Mouse (Mus musculus) adrenal gland, adult 2 months (tissue): ENCODE data around the gene 4930415O20Rik. TPM values are rescaled to one million over a fixed set of nuclear protein-coding genes. Genes with fewer than 3 reads are reported as not detected.

Source experiments
- DNase-seq: peaks from one replicate; pipeline ENCODE4 v3.0.0; 2021
- polyA plus RNA-seq: library from polyadenylated mRNA; depleted of rRNA; stranded (reverse); fragments of >200 nt; gene quantifications from 2 replicates; pipeline ENCODE4 v1.2.3, GENCODE M21; 2012; rRNA removed
- total RNA-seq, 2 experiments: library from RNA; stranded (reverse); gene quantifications; 2 replicates each; pipeline ENCODE4 v1.2.3; 2021

4930415O20Rik gene
- total and polyA plus RNA-seq, 3 experiments, result 0.22 to 0.59 (median 0.58) TPM

DNA sequence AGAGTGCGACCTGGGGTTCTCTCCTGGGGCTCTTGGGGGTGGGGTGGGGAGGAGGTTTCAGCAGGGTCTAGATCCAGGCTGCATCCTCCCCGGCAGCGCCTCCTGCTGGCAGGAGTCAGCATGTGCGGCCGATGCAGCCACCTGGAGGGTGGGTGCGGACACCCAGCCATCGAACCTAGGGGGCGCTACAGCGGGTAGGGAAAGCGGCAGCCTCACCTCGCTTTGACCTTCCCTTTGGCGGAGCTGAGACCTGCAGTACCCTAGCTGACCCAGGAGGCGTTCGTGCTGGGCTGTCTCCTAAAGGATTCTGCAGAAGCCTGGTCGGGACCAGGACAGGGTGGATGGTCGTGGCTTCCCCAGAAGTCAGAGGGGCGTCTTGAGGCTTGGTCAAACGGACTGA lies 60.7 kb downstream of the 4930415O20Rik start:
- peak; percentile 56 for DNase-seq

DNA sequence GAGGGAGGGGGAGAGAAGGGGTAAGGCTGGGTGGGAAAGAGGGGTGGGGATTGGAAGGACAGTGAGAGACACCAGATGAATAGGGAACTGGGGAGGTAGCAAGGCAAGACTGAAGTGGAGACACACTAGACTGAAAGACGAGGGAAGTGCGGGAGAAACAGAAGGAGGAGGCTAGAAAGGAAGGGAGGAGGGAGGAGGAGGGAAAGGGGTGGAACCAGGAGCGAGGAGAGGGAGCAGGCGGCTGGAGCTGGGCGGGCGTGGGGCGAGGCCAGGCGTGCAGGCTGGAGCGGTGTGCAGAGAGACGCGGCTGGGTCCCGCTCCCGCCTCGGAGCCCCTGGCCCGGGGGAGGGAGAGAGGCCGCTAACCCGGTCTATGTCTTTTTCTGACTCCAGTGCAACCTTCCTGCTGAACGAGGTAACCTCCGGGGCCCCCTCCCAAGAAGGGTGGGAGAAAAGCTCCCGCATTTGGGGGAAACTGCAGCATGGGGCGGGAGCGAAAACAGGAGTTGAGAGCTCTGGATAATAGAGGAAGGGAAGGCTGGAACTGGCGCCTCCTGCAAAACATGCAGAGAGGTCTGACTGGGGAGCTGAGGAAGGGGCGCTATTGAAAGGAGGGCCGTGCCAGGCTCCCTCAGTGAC lies 61.4 kb downstream of the 4930415O20Rik start:
- DNase-seq, result peak; percentile 84

DNA sequence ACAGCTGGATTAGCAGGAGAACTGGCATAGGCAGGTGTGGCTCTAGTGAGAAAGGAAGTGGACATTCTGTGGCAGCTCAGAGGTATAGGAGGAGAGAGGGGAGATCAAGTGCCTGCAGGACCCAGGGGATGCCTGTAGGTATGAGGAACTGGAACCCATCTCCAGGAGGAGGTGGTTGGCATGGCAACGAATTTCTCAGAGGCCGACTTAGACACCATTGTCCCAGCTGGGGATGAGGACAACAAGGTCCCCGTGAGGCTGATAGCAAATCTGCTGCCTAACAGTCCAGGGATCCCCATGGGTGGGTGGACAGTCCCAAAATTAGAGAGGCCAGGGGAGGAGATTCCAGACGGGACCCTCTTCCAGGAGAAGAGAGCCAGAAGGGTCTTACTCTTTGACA lies 62.1 kb downstream of the 4930415O20Rik start:
- no peak for DNase-seq

DNA sequence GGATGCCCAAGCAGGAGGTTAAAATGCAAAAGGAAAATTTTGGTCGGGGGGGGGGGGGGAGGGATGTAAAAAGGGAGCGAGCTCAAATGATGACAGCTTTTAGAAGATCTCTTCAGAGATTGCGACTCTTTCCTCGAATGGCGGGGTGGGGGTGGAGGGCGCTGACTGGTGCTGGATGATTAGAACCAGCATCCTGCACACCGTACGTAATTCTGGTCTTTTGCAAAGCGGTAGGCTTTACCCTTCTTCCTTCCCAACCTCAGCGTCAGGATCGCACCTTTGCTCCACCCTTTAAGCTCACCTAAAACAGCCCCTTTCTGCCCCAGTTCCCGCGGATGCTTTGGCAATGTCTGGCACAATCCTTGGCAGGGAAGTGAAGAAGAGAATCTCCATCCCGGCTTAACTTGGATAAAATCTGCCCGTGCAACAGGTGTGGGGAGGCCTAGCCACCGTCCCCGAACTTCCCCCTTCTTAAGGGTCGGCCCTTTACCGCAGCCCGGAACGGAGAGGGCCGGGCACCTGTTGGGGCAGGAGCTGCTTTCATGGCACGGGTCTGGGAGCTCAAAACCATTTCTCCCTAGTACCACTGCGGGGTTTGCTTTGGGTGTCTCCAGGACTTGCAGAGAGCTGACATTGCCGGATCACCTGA lies 63.1 kb downstream of the 4930415O20Rik start:
- DNase-seq, result no peak

DNA sequence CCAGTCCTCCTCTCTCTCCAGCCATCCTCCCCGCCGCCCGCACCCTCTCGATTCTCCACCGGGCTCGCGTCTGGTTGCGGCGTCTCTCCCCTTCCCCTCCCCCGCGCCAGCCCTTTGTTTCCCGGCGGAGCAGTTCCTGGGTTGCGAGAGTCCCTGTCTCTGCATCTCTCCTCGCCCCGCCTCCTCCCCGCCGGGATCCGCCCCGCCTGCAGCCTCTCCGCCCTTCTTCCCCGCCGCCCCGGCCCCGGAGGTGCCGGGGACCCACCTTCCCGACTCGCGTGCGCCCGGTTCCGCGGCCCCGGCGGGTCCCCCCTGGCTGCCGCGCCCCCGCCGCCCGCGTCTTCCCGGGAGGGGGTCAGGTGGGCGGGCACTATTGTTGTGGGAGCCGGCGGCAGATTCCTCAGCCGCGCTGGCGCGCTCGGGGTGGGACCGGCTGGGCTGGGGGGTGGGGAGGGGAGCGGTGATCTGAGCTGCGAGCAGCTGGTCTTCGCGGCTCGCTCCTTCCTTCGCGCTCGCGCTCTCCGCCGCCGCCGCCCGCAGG lies 63.8 kb downstream of the 4930415O20Rik start:
- DNase-seq, result peak; percentile 92

DNA sequence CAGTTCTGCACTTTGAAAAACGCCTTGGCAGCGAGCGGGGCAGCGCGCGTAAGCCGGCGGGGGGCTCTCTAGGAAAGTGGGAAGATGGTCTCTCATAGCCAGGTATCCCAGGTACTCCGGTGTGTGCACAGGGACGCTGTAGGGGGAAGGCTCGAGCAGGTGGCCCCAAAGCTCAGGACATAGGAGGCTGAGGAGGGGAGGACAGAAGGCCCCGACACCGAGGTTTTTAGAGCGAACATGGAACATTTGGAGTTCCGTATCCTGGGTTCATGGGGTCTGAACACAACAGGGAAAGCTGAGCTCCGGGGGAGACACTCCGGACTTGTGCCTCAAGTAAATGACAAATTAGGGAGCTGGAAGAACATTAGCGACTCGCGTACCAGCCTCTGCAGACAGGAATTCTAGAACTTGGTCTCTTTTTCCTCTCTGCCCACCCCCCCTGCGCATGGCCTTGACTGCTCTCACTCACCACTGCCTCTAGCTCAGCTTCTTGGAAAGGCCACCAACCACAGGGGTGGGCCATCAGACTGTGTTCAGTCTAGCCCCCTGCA lies 64.6 kb downstream of the 4930415O20Rik start:
- peak; percentile 57 for DNase-seq

DNA sequence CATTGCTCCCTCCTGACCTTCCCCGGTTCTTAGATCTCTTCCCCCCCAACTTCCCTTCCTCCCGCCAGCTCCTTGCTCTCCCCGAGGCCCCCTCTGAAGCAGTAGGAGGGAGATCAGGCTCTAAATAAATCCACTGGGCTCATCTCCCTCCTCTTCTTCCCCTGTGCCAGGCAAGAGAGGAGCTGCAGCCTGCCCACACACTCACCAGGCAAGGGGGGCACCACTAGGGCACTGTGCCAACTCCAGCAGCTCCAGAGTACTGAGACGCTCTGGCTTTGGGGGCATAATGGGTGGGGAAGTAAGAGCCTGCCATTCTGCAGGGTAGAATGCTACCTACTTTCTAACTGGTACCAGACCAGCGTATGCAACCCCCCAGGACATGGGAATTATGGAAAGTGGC lies 65.7 kb downstream of the 4930415O20Rik start:
- DNase-seq, result no peak

DNA sequence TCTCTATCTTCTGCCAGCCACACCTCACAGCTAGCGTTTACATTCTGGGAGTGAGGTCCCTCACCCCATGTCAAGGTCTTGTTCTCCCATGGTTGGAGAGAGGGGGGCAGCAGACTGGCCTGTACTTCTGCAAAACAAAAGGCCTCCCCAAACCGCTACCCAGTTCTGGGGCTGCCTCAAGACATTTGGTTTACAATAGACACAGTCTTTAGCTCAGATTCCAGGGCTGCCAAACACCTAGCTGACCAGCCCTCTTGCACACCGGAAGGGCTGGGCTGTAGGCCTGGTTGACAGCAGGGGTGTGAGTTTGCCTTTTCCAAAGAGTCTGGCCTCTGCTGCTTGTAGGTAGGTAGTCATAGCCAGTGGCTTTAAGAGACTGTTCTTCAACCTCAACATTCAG lies 66.4 kb downstream of the 4930415O20Rik start:
- no peak for DNase-seq

Other genes starting within 250 kb of the 4930415O20Rik start
- not detected for gene Olfr284, start 230.0 kb upstream of the 4930415O20Rik start, total RNA-seq
- gene Olfr284, start 230.0 kb upstream of the 4930415O20Rik start, polyA plus RNA-seq, result not detected in 2 replicates
- gene Olfr283, start 190.1 kb upstream of the 4930415O20Rik start, total RNA-seq, result not detected
- not detected in 2 replicates for gene Olfr283, start 190.1 kb upstream of the 4930415O20Rik start, polyA plus RNA-seq
- gene Olfr282, start 139.8 kb upstream of the 4930415O20Rik start, total RNA-seq, result not detected
- not detected in 2 replicates for gene Olfr282, start 139.8 kb upstream of the 4930415O20Rik start, polyA plus RNA-seq
- not detected for gene Olfr281, start 118.4 kb upstream of the 4930415O20Rik start, total RNA-seq
- not detected in 2 replicates for gene Olfr281, start 118.4 kb upstream of the 4930415O20Rik start, polyA plus RNA-seq
- gene OR5BS1P, start 101.1 kb upstream of the 4930415O20Rik start, total RNA-seq, result not detected
- not detected in 2 replicates for gene OR5BS1P, start 101.1 kb upstream of the 4930415O20Rik start, polyA plus RNA-seq
- not detected for gene Lalba, start 88.3 kb upstream of the 4930415O20Rik start, total RNA-seq
- not detected in 2 replicates for gene Lalba, start 88.3 kb upstream of the 4930415O20Rik start, polyA plus RNA-seq
- not detected for gene Olfr279, start 78.6 kb upstream of the 4930415O20Rik start, total RNA-seq
- not detected in 2 replicates for gene Olfr279, start 78.6 kb upstream of the 4930415O20Rik start, polyA plus RNA-seq
- gene Kansl2, start 36.7 kb upstream of the 4930415O20Rik start, total RNA-seq, result 10 to 100 TPM; 70.7 to 99.0 TPM
- 44.6 and 49.5 TPM in 2 replicates for gene Kansl2, start 36.7 kb upstream of the 4930415O20Rik start, polyA plus RNA-seq
- 10 to 100 TPM; 42.2 to 66.4 TPM for gene Ccnt1, start 81 bp upstream of the 4930415O20Rik start, total RNA-seq
- 3.9 and 5.8 TPM in 2 replicates for gene Ccnt1, start 81 bp upstream of the 4930415O20Rik start, polyA plus RNA-seq
- gene Adcy6, start 39.1 kb downstream of the 4930415O20Rik start, total RNA-seq, result 10 to 100 TPM; 35.5 to 67.1 TPM
- 44.6 and 49.2 TPM in 2 replicates for gene Adcy6, start 39.1 kb downstream of the 4930415O20Rik start, polyA plus RNA-seq
- gene Cacnb3, start 59.8 kb downstream of the 4930415O20Rik start, total RNA-seq, result 10 to 100 TPM; 12.8 to 17.7 TPM
- gene Cacnb3, start 59.8 kb downstream of the 4930415O20Rik start, polyA plus RNA-seq, result 25.9 and 31.1 TPM in 2 replicates
- 10 to 100 TPM; 65.5 to 84.6 TPM for gene Ddx23, start 91.9 kb downstream of the 4930415O20Rik start, total RNA-seq
- 25.6 and 27.7 TPM in 2 replicates for gene Ddx23, start 91.9 kb downstream of the 4930415O20Rik start, polyA plus RNA-seq
- gene Rnd1, start 106.5 kb downstream of the 4930415O20Rik start, total RNA-seq, result 1 to 10 TPM; 3.9 to 4.0 TPM
- gene Rnd1, start 106.5 kb downstream of the 4930415O20Rik start, polyA plus RNA-seq, result 1.4 and 3.0 TPM in 2 replicates
- gene Ccdc65, start 137.2 kb downstream of the 4930415O20Rik start, total RNA-seq, result under 1 TPM; 0.32 to 0.62 TPM
- 0.11 and 0.23 TPM in 2 replicates for gene Ccdc65, start 137.2 kb downstream of the 4930415O20Rik start, polyA plus RNA-seq
- gene Fkbp11, start 157.2 kb downstream of the 4930415O20Rik start, total RNA-seq, result 1 to 10 TPM; 4.9 to 9.3 TPM
- gene Fkbp11, start 157.2 kb downstream of the 4930415O20Rik start, polyA plus RNA-seq, result 8.4 and 10.0 TPM in 2 replicates
- 100 to 1,000 TPM; 130 to 136 TPM for gene Arf3, start 192.2 kb downstream of the 4930415O20Rik start, total RNA-seq
- 82.4 and 106 TPM in 2 replicates for gene Arf3, start 192.2 kb downstream of the 4930415O20Rik start, polyA plus RNA-seq
- 1 to 10 TPM in 1 of 2 experiments, under 1 TPM in 1; 0.84 to 2.2 TPM for gene Wnt10b, start 207.1 kb downstream of the 4930415O20Rik start, total RNA-seq
- 0.45 and 2.2 TPM in 2 replicates for gene Wnt10b, start 207.1 kb downstream of the 4930415O20Rik start, polyA plus RNA-seq
- gene Wnt1, start 218.9 kb downstream of the 4930415O20Rik start, total RNA-seq, result not detected
- gene Wnt1, start 218.9 kb downstream of the 4930415O20Rik start, polyA plus RNA-seq, result 0.08 TPM in 1 of 2 replicates, not detected in the other
- under 1 TPM in 1 of 2 experiments, not detected in 1; 0.35 TPM for gene Ddn, start 238.5 kb downstream of the 4930415O20Rik start, total RNA-seq
- 0.03 and 0.08 TPM in 2 replicates for gene Ddn, start 238.5 kb downstream of the 4930415O20Rik start, polyA plus RNA-seq